Mouse (Mus musculus): ENCODE measurements around the gene Smim24.

The Smim24 gene

GRCm38 (mm10) chr10:81390678-81390965, 2.2 kb upstream of the Smim24 start:
- no peak for DNase-seq (ENCODE audit: low spot score in 2 of 2)

- DNase-seq (ENCODE audit: low spot score in 2 of 2), result no peak
These were observed 581 bp upstream of the Smim24 start for GRCm38 (mm10) chr10:81392270-81392669.

- DNase-seq (ENCODE audit: low spot score in 2 of 2), result no peak
These were observed 709 bp downstream of the Smim24 start for GRCm38 (mm10) chr10:81393456-81394063.

- peak; percentile 55 to 86 for DNase-seq (ENCODE audit: low spot score in 2 of 2)
These were observed 2.3 kb downstream of the Smim24 start for GRCm38 (mm10) chr10:81395127-81395526.

GRCm38 (mm10) chr10:81395865-81396264, 3.0 kb downstream of the Smim24 start:
- DNase-seq (ENCODE audit: low spot score in 2 of 2), result no peak

- DNase-seq (ENCODE audit: low spot score in 2 of 2), result no peak
These were observed 3.9 kb downstream of the Smim24 start for GRCm38 (mm10) chr10:81396749-81397148.

- DNase-seq (ENCODE audit: low spot score in 2 of 2), result no peak
These were observed 6.4 kb downstream of the Smim24 start for GRCm38 (mm10) chr10:81399296-81399695.

GRCm38 (mm10) chr10:81399798-81400308, 7.0 kb downstream of the Smim24 start:
- DNase-seq (ENCODE audit: low spot score in 2 of 2), result no peak

- peak in 1 of 2 experiments; percentile 81 for DNase-seq (ENCODE audit: low spot score in 2 of 2)
These were observed 7.7 kb downstream of the Smim24 start for GRCm38 (mm10) chr10:81400371-81401204.

GRCm38 (mm10) chr10:81401205-81401520, 8.3 kb downstream of the Smim24 start:
- no peak for DNase-seq (ENCODE audit: low spot score in 2 of 2)

GRCm38 (mm10) chr10:81401521-81402226, 8.8 kb downstream of the Smim24 start:
- DNase-seq (ENCODE audit: low spot score in 2 of 2), result no peak

- no peak for DNase-seq (ENCODE audit: low spot score in 2 of 2)
These were observed 9.4 kb downstream of the Smim24 start for GRCm38 (mm10) chr10:81402227-81402765.

- DNase-seq (ENCODE audit: low spot score in 2 of 2), result no peak
These were observed 10.7 kb downstream of the Smim24 start for GRCm38 (mm10) chr10:81403511-81403910.

GRCm38 (mm10) chr10:81404082-81404481, 11.2 kb downstream of the Smim24 start:
- DNase-seq (ENCODE audit: low spot score in 2 of 2), result no peak

GRCm38 (mm10) chr10:81404720-81405119, 11.9 kb downstream of the Smim24 start:
- DNase-seq (ENCODE audit: low spot score in 2 of 2), result no peak

GRCm38 (mm10) chr10:81405588-81406201, 12.8 kb downstream of the Smim24 start:
- DNase-seq (ENCODE audit: low spot score in 2 of 2), result peak in 1 of 2 experiments; percentile 67

- no peak for DNase-seq (ENCODE audit: low spot score in 2 of 2)
These were observed 13.9 kb downstream of the Smim24 start for GRCm38 (mm10) chr10:81406504-81407440.

- DNase-seq (ENCODE audit: low spot score in 2 of 2), result peak in 1 of 2 experiments; percentile 65
These were observed 14.9 kb downstream of the Smim24 start for GRCm38 (mm10) chr10:81407539-81408423.

- no peak for DNase-seq (ENCODE audit: low spot score in 2 of 2)
These were observed 15.5 kb downstream of the Smim24 start for GRCm38 (mm10) chr10:81408424-81408729.

- peak in 1 of 2 experiments; percentile 68 for DNase-seq (ENCODE audit: low spot score in 2 of 2)
These were observed 16.0 kb downstream of the Smim24 start for GRCm38 (mm10) chr10:81408871-81409291.
